Mouse (Mus musculus): ENCODE measurements around the gene Mapkbp1. TPM values are rescaled to one million over a fixed set of nuclear protein-coding genes. Genes with fewer than 3 reads are reported as not detected.

The Mapkbp1 gene
- total RNA-seq, 2 experiments from 2014 or later: 11.8 to 12.7 TPM

Small RNAs within 50 kb of the gene (microRNA-seq; reads per million reads assigned to microRNA genes)
- gene Mir7665: 0 reads per million in 2 experiments

Other genes with a start within 250 kb of the Mapkbp1 start
- gene Itpka, start 230.4 kb upstream of the Mapkbp1 start, total RNA-seq (2021): 1 to 10 TPM in 1 of 2 experiments, under 1 TPM in 1; 0.74 to 1.5 TPM
- gene Ltk, start 212.3 kb upstream of the Mapkbp1 start, total RNA-seq (2021): under 1 TPM in 1 of 2 experiments, not detected in 1; 0.15 TPM
- gene Rpap1, start 185.2 kb upstream of the Mapkbp1 start, total RNA-seq (2021): 10 to 100 TPM; 13.7 to 14.4 TPM
- gene Tyro3, start 175.0 kb upstream of the Mapkbp1 start, total RNA-seq (2021): 1 to 10 TPM; 5.0 to 6.6 TPM
- 10 to 100 TPM; 53.2 to 54.4 TPM for gene Mga, start 75.5 kb upstream of the Mapkbp1 start, total RNA-seq (2021)
- gene Jmjd7, start 54.8 kb downstream of the Mapkbp1 start, total RNA-seq (2021): 10 to 100 TPM; 10.8 to 11.4 TPM
- gene Gm28042, start 54.8 kb downstream of the Mapkbp1 start, total RNA-seq (2021): under 1 TPM; 0.74 to 0.93 TPM
- 1 to 10 TPM; 1.7 to 1.8 TPM for gene Pla2g4b, start 60.7 kb downstream of the Mapkbp1 start, total RNA-seq (2021)
- 100 to 1,000 TPM; 514 to 538 TPM for gene Ehd4, start 181.9 kb downstream of the Mapkbp1 start, total RNA-seq (2021)